Mouse (Mus musculus) midbrain, postnatal 0 days (tissue): Measurements from ENCODE around the gene Mknk2. TPM values are rescaled to one million over a fixed set of nuclear protein-coding genes. Genes with fewer than 3 reads are reported as not detected.

ENCODE experiments used
- ATAC-seq: fragments of 200-750 bp; cut with Nextera tagmentation; 2 replicates; pipeline ENCODE4 v1.8.0; 2017; ENCODE audit warnings: moderate number of reproducible peaks, mild to moderate bottlenecking, moderate TSS enrichment, moderate library complexity; ENCODE audit not compliant: low FRiP score
- DNase-seq: peaks from one replicate; pipeline ENCODE4 v3.0.0-alpha.2; 2015; ENCODE audit warnings: low spot score
- H3K27ac ChIP-seq: fragments of 300-500 bp; sonication (generic); 2 replicates; pipeline ENCODE4 v1.5.1; 2014; ENCODE audit warnings: low read depth, mild to moderate bottlenecking, low read length, mixed read lengths
- H3K27me3 ChIP-seq: fragments of 300-500 bp; sonication (generic); 2 replicates; pipeline ENCODE4 v1.6.1; 2014; ENCODE audit warnings: low read length, control low read depth, mixed read lengths; ENCODE audit not compliant: insufficient read depth
- H3K36me3 ChIP-seq: fragments of 300-500 bp; sonication (generic); 2 replicates; pipeline ENCODE4 v1.6.1; 2014; ENCODE audit warnings: low read length, control low read depth, mixed read lengths; ENCODE audit not compliant: insufficient read depth
- H3K4me1 ChIP-seq: fragments of 300-500 bp; sonication (generic); 2 replicates; pipeline ENCODE4 v1.6.1; 2014; ENCODE audit warnings: mild to moderate bottlenecking, control low read depth, antibody characterized with exemption, low read length, mixed read lengths; ENCODE audit not compliant: insufficient read depth
- H3K4me2 ChIP-seq: fragments of 300-500 bp; sonication (generic); 2 replicates; pipeline ENCODE4 v1.6.1; 2014; ENCODE audit warnings: low read depth, mild to moderate bottlenecking, low read length, mixed read lengths; ENCODE audit not compliant: poor library complexity, severe bottlenecking
- H3K4me3 ChIP-seq: fragments of 300-500 bp; sonication (generic); 2 replicates; pipeline ENCODE4 v1.5.1; 2014; ENCODE audit warnings: low read depth, mild to moderate bottlenecking, low read length, moderate library complexity
- H3K9ac ChIP-seq: fragments of 300-500 bp; sonication (generic); replicated peaks from 2 replicates; pipeline ENCODE4 v1.6.1; 2014; ENCODE audit warnings: mild to moderate bottlenecking, low read length, moderate library complexity, mixed read lengths; ENCODE audit not compliant: poor library complexity, severe bottlenecking
- H3K9me3 ChIP-seq: fragments of 300-500 bp; sonication (generic); 2 replicates; pipeline ENCODE4 v1.6.1; 2016; ENCODE audit warnings: low read length, control low read depth
- CTCF ChIP-seq: IDR thresholded peaks from 2 replicates; pipeline ENCODE4 v1.5.1; 2016; ENCODE audit warnings: antibody characterized with exemption, mild to moderate bottlenecking
- WGBS: fragments of 180-500 bp; shearing (Covaris S2); extraction: QIAGEN DNeasy Blood & Tissue Kit; methylation state at CpG from one replicate; pipeline ENCODE4 v1.1.7; 2014; 5-methylcytosine and 5-hydroxymethylcytosine counted together
- polyA plus RNA-seq: library from polyadenylated mRNA; unstranded; fragments of >200 nt; fragmentation: Nextera tagmentation; extraction: Ambion mirVana; gene quantifications from 2 replicates; pipeline ENCODE4 v1.2.1, GENCODE M21; 2015
- total RNA-seq: library from RNA; depleted of rRNA; stranded (reverse); fragments of >200 nt; gene quantifications from 2 replicates; pipeline ENCODE4 v1.2.3, GENCODE M21; 2014

Gene Mknk2
- total and polyA plus RNA-seq, 2 experiments from 2014 or later = 36.0 to 74.6 TPM

- WGBS = 49% methylated on average over 16 of the region's 16 CpGs
- no peak for TF ChIP-seq CTCF
- Histone ChIP-seq H3K36me3 (peaks cover 35% of the 10 kb centered on the region), H3K4me1 (no peaks in the 10 kb centered on the region), H3K27ac (0 out of 2 replicates have a peak overlapping the region, but pooled peaks have one; percentile 34), H3K9ac (no peak overlapping the region), H3K9me3 (no peaks in the 10 kb centered on the region), H3K27me3 (no peaks in the 10 kb centered on the region), H3K4me3 (no peak overlapping the region), H3K4me2 (no peak overlapping the region)
- no peak for ATAC-seq
- no peak for DNase-seq
Observed at GRCm38 (mm10) chr10:80664197-80665015, 13.5 kb downstream of the Mknk2 start.

GRCm38 (mm10) chr10:80663485-80664196 is 14.3 kb downstream of the Mknk2 start:
- Histone ChIP-seq H3K4me3 (no peak overlapping the region), H3K27ac (no peak overlapping the region), H3K27me3 (no peaks in the 10 kb centered on the region), H3K9ac (no peak overlapping the region), H3K36me3 (peaks cover 28% of the 10 kb centered on the region), H3K4me2 (no peak overlapping the region), H3K4me1 (no peaks in the 10 kb centered on the region), H3K9me3 (no peaks in the 10 kb centered on the region)
- WGBS = 63% methylated on average over 5 of the region's 5 CpGs
- no peak for TF ChIP-seq CTCF
- ATAC-seq (no peak), DNase-seq (no peak)

- TF ChIP-seq CTCF = peak; percentile 71
- Histone ChIP-seq H3K4me1 (no peaks in the 10 kb centered on the region), H3K9ac (no peak overlapping the region), H3K4me3 (no peak overlapping the region), H3K27me3 (no peaks in the 10 kb centered on the region), H3K4me2 (no peak overlapping the region), H3K27ac (no peak overlapping the region), H3K9me3 (no peaks in the 10 kb centered on the region), H3K36me3 (peaks cover 4% of the 10 kb centered on the region)
- ATAC-seq (no peak), DNase-seq (no peak)
- WGBS = 39% methylated on average over 5 of the region's 5 CpGs
Observed at GRCm38 (mm10) chr10:80661149-80661548, 16.8 kb downstream of the Mknk2 start.

- Histone ChIP-seq H3K4me1 (peaks cover 14% of the 10 kb centered on the region), H3K36me3 (no peaks in the 10 kb centered on the region), H3K27me3 (no peaks in the 10 kb centered on the region), H3K9ac (no peak overlapping the region), H3K4me2 (no peak overlapping the region), H3K27ac (no peak overlapping the region), H3K9me3 (no peaks in the 10 kb centered on the region), H3K4me3 (no peak overlapping the region)
- TF ChIP-seq CTCF = peak; percentile 81
- DNase-seq (peak; percentile 81), ATAC-seq (no peak)
- WGBS = 11% methylated on average over 10 of the region's 10 CpGs
Observed at GRCm38 (mm10) chr10:80659213-80659612, 18.7 kb downstream of the Mknk2 start.

- no peak for TF ChIP-seq CTCF
- Histone ChIP-seq H3K9me3 (no peaks in the 10 kb centered on the region), H3K27me3 (no peaks in the 10 kb centered on the region), H3K36me3 (no peaks in the 10 kb centered on the region), H3K4me2 (no peak overlapping the region), H3K9ac (no peak overlapping the region), H3K4me3 (no peak overlapping the region), H3K27ac (no peak overlapping the region), H3K4me1 (peaks cover 14% of the 10 kb centered on the region)
- no peak for ATAC-seq
- no peak for DNase-seq
- 60% methylated on average over 4 of the region's 4 CpGs for WGBS
Observed at GRCm38 (mm10) chr10:80658841-80659202, 19.1 kb downstream of the Mknk2 start.
